Mouse (Mus musculus) layer of hippocampus, adult 11-12 months (tissue): Measurements from ENCODE around the gene Hebp2.

Source experiments
- DNase-seq: peaks from one replicate; pipeline ENCODE4 v3.0.0; 2022; ENCODE audit warnings: low spot score

The Hebp2 gene

DNA sequence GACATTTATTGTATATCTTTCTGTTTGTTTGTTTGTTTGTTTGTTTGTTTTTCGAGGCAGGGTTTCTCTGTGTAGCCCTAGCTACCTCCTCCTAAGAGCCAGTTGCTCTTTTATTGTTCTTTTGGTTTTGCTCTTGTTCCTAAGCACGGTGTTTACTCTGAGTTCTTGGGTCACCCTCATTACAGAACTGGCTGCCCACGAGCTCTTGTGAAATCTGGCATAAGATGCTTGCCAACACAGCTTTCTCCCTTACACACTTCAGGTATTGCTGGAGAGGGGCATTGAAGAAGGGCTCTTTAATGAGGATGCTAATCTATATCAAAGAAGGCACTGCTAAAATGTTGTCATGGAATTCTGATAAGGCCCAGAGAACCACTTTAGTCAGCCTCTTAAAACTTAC lies 35.2 kb downstream of the Hebp2 start:
- no peak for DNase-seq

DNA sequence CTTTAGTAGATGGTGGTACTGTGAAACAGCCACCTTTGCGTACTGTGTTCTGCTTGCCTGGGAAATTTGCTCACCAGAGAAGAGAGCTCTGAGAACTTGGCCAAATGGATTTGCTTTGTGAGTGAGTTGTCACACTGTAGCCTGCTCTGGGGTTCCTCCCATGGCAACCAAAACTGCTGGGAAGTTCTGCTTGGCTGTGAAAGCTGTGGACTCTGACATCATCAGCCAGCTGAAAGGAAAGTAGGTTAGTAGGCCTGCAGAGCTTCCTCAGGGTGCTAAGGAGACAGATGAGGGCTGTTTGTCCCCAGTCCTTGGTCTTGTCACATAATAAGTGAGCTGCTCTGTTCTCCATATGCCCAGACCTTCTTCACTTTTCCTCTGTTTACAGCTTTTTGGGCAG lies 37.3 kb downstream of the Hebp2 start:
- DNase-seq, result peak; percentile 43

DNA sequence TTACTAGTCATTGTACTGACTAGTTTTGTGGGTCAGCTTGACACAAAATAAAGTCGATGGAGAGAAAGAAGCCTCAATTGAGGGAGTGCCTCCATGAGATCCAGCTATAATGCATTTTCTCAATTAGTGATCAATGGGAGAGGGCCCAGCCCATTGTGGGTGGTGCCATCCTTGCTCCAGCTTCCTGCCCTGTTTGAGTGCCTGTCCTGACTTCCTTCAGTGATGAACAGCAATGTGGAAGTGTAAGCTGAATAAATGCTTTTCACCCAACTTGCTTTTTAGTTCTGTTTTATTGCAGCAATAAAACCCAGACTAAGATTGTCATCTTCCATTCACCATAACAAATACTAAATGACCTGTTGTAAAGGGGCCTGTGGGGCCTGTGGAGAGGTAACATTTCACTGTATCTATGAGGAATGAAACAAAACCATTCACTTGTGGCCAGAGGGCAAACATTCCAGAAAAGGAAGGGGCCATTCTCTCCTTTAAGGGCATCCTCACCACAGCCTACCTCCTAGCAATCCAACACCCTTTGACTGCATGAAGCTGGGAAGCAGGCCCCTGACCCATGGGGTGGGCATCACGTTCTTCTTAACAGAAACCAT lies 37.9 kb downstream of the Hebp2 start:
- no peak for DNase-seq

DNA sequence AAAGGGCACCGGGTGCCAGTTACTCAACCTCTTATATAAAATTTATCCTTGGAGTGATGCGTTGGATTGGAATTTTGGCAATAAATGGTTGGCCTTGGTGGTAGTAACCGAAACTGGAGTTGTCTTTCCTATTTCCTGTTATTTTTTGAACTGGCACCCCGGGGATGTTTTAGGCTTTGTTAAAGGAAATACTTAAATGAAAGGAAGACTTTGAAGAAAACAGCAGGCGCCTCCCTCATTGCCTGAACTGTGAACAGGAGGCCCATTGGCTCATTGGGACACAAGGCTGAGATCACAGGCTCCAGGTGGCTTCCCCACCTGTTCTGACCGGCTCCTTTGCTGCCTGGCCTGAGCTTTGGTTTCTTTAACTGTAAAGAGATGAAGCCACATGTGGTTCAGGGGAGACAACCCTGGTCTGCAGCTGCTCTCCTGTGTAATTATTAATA lies 39.4 kb downstream of the Hebp2 start:
- no peak for DNase-seq

DNA sequence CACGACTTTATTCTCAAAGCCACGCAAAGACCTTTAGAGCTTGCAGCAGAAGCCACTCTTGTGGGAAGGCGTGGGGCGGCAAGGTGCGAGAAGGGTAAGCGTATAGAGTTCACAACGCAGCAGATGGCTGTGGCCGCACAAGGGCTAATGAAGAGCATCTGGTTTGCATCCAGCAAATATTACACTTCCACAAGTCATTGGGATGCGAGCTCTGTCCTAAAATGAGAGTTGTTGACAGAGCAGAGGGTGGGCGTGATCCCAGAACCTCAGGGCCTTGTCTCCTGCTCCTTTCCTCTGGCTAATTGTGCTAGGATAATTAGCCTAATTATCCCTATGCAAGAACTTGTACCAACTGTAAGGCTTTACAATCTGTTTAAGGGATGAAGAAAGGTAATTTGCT lies 40.2 kb downstream of the Hebp2 start:
- DNase-seq, result no peak

DNA sequence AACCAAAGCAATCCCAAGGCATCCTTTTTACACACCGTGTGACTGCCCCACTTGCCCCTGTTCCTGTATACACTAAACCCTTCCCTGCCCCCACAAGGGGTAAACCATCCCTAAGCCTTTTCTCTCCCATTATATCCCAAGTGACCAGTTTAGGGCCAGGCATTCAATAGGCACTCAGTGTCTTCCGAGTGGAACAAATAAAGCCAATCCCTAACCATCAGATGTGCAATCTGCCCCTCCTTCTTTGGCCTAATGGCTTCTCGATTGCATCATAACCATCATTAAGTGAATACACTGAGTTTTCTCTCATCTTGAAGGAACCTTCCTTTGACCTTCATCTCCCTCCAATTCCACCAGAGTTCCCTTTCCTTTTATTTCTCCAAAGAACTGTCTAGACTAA lies 43.9 kb downstream of the Hebp2 start:
- no peak for DNase-seq

DNA sequence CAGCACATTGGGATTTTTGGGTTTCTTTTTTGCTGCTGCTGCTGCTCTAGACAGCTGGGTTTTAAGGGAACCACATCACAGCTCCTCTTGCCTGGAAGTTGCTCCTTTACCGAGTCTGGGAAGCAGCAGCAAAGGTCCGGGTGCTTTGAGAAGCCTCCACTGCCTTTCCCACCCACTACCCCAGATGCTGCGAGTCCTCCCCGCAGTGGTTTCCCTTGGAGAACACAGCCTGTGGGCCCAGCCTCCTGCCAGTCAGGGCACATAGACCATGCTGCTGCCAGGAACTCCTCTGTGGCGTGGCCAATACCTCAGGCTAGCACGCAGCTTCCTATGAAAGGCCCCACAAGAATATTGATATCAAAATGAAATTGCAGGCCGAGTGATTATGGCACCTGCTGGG lies 48.8 kb downstream of the Hebp2 start:
- DNase-seq, result no peak

DNA sequence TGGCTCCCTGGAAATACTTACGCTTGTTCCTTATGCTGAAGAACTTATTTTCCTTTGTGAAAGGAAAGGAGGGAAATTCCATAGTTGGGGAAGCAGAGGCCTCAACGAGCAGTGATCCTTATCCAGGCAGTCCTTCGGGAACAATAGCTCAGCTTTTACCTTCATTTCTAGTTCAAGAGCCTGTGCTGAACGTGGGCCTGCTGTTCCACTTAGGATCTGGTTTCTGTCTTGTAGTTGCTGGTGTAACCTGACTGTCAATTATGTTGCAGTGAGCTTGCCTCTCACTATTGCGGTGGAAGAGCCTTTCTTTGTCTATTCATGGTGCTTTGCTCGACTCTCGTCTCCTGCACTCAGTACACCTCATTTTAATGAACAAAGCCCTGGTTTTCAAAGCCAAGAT lies 51.6 kb downstream of the Hebp2 start:
- no peak for DNase-seq

DNA sequence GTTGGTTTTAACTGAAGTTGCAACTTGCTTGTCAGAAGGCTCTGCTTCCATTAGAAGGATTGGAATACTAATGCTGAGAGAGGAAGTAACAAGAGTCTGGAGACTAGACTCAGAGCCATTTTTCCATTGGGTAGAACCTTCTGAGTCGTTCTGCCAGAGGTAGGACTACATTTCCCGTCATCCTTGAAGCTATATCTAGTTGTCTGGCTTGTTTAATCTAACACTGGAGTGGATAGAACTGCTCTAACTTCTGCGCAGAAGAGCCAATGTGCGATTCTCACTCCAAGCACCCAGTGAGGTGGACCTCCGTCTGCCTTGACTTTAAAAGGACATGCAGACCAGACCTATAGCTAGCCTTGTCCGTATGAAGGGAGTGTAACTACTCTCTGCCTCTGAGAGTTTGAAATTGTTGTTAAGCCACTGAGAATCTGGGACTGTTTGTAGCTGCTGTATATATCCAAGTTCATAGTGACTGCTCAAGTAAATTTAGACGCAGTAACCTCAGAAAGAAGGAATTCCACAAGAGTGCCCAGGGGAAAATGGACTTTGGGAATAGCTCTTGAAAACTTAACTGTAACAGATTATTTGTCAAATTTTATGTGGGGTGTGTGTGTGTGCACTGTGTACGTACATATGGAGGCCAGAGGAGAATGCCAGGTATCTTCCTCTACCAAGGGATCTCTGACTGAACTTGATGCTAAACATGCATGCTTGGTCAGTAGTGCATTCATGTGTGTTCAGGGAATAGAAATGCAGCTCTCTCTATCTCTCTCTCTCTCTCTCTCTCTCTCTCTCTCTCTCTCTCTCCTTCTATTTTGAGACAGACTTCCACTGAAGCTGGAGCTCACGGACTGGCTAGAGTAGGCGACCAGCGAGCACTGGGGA lies 52.6 kb downstream of the Hebp2 start:
- DNase-seq, result no peak

DNA sequence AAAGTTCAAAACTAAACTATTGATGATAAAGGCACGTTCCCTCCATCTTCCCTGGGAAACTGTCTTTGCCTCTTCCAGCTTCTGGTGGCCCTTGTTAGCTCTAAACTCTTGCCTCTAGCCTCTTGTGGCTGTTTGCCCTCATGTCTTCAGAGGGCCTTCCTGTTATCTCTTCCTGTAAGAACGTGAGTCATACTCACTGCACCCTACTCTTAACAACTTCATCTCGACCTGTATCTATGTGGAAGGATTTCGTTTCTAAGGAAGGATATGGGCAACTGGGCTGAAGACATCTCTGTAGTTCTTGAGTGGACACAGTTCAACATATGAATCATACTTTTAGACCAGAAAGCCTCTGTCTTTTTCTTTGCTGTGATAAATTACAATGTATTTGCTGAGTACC lies 53.9 kb downstream of the Hebp2 start:
- no peak for DNase-seq

DNA sequence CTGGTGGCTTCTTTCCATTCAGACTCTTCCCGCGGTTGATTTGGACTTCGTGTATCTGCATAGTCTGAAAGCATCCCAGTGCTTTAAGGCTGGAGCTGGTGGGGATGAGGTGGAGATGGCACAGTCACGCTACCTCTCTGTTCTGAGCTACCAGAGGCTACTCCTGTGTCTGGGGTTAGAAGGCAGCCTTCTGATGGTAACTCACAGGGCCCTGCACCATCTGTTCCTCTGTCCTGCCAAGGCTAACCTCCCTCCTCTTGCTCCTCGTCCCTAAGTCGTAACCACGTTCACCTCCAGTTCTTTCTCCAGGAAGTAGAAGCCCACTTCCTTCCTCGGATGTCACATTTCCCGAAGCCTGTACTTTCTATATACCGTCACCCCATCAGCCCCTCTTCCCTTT lies 55.9 kb downstream of the Hebp2 start:
- DNase-seq, result no peak
